Mouse (Mus musculus) thymus, adult 2 months (tissue): ENCODE results near the gene Hpf1.

ENCODE experiments used
- CTCF ChIP-seq: fragments of 200-500 bp; IDR thresholded peaks from 2 replicates; pipeline ENCODE4 v1.5.1; 2012; ENCODE audit warnings: mild to moderate bottlenecking, control low read depth, low read length, moderate library complexity, borderline replicate concordance; ENCODE audit not compliant: control insufficient read depth, poor library complexity, insufficient read depth; ENCODE audit errors: extremely low read depth
- POLR2A ChIP-seq: fragments of 200-500 bp; IDR thresholded peaks from 2 replicates; pipeline ENCODE4 v1.6.1; 2012; ENCODE audit warnings: mild to moderate bottlenecking, low read length, control low read depth, moderate library complexity; ENCODE audit not compliant: control insufficient read depth, poor library complexity, insufficient read depth; ENCODE audit errors: extremely low read depth

GRCm38 (mm10) chr8:60883419-60884137 lies 6.6 kb upstream of the Hpf1 start:
- no peak for TF ChIP-seq CTCF
- no peak for TF ChIP-seq POLR2A
